Mouse (Mus musculus): ENCODE data around the gene Snrpb.

The Snrpb gene

DNA sequence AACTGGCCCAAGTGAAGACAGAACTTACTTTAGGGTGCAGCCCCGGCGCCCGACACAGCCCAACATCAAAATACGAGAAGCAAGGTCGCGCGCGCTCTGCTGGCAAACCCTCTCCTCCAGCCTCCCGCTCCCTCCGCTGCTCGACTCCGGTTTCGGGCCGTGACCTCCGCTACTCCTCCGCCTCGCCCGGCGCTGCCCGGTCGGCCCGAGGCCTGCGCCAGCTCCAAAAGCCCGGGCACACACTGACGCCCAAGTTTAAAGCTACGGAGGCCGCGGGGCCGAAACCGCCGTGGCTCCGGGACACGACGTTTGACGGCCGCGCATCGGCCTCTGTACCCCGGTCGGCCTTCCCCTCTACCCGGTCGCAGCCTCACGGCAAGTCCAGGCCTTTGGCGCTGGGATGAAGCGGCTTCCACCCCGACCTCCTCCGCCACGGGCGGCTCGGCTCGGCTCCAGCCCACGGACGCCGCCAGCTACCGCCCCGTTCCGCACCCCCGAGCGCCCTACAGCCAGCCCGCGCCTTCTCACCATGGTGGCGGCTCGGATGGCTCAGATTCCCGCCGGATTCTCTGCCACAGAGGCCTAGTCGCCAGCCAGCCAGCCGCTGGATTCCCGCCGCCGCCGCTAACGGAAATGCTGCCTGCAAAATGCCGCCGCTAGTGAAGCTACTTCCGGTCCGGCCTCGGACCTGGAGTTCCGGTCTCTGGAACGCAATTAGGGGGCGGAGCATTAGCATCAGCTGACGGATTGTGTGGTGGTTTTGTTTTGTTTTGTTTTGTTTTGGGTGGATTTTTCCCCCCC is at the start of gene Snrpb:
Gene Snrpb (minus strand): TSS at position 698 of the 801 bp plus-strand sequence.
- DNase-seq = peak; percentile 81

- no peak for DNase-seq
These were observed 32.4 kb upstream of the Snrpb start for GRCm38 (mm10) chr2:130211581-130211980.

GRCm38 (mm10) chr2:130209636-130210035 is 30.4 kb upstream of the Snrpb start:
- no peak for DNase-seq

DNA sequence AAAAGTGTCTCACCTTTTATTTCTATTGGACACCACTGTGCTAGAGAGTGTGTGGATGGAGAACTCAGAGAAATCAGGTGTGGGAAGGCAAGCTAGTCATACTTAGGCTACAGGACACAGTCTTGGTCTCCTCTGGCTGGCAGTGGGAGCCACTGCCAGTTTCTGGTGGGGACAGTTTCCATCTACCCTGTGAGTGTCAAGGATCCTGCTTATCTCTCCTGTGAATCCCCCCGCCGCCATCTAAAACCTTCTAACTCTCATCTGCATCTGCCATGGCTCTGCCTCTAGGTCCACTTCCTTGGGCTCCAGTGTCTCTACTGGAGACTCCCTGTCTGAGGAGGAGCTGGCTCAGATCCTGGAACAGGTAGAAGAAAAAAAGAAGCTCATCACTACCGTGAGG is 28.8 kb upstream of the Snrpb start:
- no peak for DNase-seq

DNA sequence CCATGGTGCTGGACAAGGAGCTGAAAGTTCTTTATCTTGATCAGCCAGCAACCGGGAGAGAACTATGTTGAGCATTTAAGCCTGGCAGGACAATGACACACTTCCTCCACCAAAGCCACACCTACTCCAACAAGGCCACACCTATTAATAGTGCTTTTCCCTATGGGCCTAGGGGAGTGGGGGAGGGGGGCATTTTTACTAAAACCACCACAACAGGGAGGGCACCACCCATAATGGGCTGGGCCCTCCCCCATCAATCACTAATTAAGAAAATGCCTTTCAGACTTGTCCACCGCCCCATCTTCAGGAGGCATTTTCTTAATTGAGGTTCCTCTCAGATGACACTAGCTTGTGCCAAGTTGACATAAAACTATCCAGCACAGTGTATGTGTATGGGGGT is 28.2 kb upstream of the Snrpb start:
- DNase-seq = no peak

- no peak for DNase-seq
These were observed 21.8 kb upstream of the Snrpb start for GRCm38 (mm10) chr2:130200961-130201360.

DNA sequence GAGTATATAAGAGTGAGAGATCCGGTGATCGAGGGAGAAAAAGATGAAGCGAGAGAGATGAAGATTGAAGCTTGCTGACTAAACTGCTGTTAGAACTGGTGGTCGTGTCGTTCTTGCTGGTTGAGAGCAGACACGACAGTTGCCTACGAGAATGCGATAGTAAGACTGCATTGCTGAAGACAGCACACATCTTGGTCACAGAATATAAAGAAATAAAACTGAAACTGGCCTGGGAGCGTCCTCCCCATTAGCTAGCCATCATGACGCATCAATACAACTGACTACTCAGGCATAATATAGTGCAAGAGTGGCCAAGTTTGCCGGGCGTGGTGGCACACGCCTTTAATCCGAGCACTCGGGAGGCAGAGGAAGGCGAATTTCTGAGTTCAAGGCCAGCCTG is 15.7 kb upstream of the Snrpb start, which contains the start of gene Tmc2:
Gene Tmc2 (plus strand): TSS at position 301 of the 400 bp plus-strand sequence.
- DNase-seq = no peak

DNA sequence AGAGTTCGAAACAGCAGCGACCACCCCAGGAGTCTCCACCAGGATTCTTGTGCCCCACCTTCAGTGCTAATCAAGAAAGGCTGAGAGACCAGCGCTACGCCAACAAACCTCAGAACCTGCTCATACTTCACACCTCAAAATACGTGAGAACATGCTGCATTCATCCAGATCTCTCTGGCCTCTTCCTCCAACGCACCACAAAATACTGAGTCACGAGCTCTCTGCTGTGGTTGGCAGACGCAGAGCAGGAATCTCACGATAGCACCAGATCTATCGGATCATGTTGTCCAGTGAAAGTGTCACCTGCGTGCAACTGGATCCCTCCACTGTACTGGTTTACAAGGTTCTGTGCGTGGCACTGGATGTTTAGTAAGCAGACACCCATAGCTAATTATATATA is 9.2 kb upstream of the Snrpb start:
- no peak for DNase-seq

DNA sequence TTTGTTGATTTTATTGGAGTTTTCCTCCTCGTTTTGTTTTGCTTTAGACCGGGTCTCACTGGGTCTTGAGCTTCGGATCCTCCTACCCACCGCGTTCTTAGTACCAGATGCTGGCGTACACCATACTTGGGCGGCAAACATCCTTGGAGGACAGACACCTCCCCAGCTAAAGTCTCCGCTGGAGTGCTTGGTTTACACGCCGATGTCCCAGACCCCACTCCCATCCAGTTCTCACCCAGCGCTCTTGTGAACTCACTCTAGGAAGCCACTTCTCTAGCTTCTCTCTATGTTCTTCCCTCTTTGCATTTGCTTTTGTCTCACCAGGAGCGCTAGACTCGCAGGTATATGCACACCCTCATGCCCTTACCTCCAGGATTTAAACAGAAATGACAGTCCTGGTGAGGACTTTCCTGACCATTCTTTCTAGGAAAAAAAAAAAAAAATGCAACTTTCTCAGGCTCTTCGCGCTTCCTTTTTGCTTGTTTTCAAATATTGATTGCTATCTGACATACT is 360 bp upstream of the Snrpb start:
- DNase-seq = no peak

DNA sequence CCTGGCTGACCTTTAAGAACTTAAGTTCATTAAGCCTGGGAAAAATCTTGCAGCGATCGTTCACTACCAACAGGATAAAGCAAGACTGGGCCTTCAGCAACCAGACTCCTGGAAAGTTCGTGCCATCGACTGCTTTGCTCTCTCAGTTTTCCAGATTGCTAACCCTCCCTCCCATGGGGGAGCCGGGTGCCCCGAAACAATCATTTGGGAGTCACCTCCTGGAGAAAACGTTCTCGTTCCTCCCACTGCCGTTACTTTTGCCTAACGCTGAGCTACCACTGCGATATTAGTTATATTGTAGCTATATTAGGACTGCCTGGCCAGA is 860 bp downstream of the Snrpb start:
- no peak for DNase-seq

DNA sequence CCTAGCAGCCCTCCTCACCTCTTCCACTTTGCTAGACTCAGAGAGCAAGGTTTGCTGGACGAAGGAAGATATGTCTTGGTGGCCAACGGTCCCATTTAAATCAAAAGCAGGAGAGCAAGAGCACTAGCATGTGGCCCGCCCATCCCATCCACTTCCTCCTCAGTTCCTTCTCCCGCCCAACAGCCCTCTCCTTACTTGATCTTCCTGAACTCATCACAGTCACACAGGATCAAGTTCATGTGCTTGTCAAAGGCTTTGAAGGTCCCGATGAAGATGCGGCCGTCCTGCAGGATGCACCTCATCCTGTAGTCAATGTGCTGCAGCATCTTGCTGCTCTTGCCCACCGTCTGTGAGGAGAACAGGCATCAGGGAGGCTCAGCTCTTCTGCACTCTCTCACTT is 2.4 kb downstream of the Snrpb start:
- DNase-seq = no peak

GRCm38 (mm10) chr2:130171674-130172073 is 7.5 kb downstream of the Snrpb start:
- DNase-seq = no peak

DNA sequence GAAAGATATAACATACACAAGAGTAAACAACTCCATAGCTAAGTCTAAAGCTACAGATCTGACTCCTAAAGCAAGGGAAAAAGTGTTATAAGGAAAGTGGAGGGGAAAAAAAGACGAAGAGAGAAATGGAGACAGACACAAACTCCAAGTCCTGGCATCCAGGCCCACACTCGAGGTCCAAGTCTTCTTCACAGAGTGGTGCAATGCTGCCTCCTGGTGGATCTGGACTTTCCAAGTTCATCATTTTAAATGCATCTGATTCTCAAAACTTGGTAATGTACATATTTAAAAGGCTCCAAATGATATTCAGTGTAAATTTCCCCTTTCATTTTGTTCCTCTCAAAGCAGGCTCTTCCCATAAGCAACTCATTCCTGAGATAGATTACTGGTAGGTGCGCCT is 11.3 kb downstream of the Snrpb start:
- DNase-seq = peak; percentile 22

GRCm38 (mm10) chr2:130166311-130167214 is 12.6 kb downstream of the Snrpb start:
- DNase-seq = peak; percentile 25

DNA sequence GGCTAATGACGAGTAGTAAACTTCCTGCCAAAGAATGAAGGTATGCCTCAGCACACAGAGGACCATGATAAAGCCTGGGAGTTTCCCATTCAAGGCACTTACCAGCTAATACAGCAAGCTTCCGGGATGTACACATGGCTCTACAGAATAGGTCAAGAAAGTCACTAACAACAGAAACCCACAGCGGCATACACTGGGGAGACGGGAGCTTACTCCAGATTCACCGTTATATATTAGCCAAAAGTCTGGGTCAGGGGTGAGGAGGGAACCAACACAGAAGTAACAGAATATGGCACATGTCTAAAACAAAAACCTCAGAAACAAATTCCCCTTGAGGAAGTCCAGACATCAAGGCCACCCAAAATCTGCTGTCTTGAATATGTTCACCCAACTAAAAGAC is 16.5 kb downstream of the Snrpb start:
- no peak for DNase-seq

DNA sequence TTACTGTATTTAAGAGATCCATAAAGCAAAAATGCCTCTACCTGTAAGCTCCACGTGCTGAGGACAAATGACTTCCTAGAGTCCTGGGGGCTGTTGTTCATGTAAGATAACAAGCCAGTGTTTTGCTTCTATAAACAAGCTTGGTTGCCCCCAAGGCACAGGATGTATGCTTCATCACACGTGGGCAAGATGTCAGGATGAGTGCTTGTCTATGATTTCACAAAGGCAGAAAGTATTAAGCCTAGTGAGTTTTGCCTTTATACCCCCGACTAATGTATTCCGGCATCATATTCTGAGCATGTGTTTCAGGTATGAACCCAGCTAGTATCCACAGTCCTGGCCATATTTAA is 21.1 kb downstream of the Snrpb start:
- no peak for DNase-seq

GRCm38 (mm10) chr2:130157231-130158087 is 21.7 kb downstream of the Snrpb start:
- DNase-seq = no peak

DNA sequence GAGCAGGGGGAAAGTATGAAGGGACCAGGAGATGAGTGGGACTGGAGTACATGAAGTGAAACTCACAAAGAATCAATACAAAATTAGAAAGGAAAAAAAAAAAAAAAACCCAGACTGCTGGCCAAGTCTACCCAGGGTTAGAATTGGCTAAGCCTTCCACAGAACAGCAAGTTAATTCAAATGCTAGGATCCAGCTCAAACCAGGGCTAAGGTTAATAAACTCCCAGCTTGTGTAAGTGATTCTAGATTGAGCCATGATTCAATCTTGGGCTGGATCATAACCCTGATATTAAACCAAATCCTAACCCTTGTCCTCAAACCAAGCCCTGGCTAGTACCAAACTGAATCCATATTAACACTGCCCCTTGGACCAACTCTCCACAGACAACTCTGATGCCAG is 23.4 kb downstream of the Snrpb start:
- DNase-seq = no peak

- no peak for DNase-seq
These were observed 24.0 kb downstream of the Snrpb start for GRCm38 (mm10) chr2:130155171-130155570.

DNA sequence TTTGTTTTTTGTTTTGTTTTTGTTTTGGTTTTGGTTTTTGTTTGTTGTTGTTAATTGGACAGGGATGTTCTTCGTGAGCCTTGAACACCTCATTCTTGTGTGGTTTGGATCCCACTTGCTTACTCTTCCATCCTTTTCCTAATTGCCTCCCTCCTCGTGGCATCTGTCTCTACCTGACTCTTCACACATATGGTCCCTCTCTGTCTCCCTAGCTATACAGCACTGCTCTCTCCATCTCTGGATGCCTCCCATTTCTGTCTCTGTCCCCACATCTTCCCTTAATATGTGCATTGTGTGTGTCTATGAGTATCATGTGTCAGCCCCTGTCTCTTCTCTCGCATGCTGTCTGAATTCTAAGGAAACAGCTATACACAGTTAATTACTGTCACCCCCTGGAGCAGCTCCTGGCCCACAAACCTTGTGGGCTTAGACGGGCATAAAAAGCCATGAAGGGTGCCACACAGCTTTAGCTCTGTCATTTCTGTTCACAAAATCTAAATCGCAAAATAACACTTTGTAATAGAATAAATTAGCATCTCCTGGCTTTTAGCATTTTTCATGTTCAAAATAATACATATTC is 33.0 kb downstream of the Snrpb start:
- no peak for DNase-seq

DNA sequence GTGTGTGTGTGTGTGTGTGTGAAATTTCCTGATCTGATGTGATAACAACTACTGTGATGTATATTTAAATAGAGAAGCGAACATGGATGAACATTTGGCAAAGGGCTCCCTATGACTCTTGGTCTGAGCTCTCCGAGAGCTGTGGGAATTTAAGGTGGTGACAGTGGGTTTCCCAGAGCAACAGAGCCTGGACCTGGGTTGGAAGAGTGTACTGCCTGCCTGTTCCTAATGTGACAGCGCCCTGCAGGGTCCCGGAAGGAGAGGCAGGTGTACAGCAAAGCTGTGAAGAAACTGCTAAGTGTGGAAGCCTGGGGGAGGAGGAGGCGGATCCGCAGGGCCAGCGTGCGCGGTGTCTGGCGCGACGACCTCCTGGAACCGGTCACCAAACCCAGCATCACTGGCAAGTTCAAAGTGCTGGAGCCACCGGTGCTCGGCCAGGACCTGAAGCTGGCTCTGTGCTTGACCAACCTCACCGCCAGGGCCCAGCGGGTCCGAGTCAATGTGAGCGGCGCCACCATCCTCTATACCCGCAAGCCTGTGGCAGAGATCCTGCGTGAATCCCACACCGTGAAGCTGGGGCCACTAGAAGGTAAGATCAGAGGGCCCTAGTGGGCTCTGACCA is 34.4 kb downstream of the Snrpb start:
- DNase-seq = no peak

DNA sequence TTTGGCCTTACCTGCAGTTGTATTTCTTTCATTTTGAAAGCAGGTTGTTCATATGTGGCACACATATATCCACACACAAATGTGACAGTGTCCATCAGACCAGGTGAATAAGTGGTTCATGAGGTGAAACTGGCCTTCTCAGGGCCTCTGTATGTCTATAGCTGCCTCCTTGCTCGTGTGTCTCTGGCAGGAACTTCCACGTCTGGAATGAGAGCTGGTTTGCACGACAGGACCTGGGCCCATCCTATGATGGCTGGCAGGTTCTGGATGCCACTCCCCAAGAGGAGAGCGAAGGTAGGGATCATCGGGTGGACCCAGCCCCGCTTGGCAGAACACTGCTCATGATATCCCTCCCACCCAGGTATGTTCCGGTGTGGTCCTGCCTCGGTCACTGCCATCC is 36.2 kb downstream of the Snrpb start:
- DNase-seq = no peak

Measured in cerebellum, adult 11 months (tissue).